Mouse (Mus musculus) testis, adult 2 months (tissue): ENCODE measurements around the gene Bmp10.

Experiments used
- CTCF ChIP-seq: fragments of 200-500 bp; IDR thresholded peaks from 2 replicates; pipeline ENCODE4 v1.5.1; 2012; ENCODE audit warnings: low read depth, mild to moderate bottlenecking, inconsistent platforms, low read length, moderate library complexity; ENCODE audit not compliant: control insufficient read depth, insufficient read depth, insufficient replicate concordance
- POLR2A ChIP-seq: fragments of 200-500 bp; IDR thresholded peaks from 2 replicates; pipeline ENCODE4 v1.6.1; 2012; ENCODE audit warnings: low read depth, mild to moderate bottlenecking, inconsistent platforms, low read length, moderate library complexity; ENCODE audit not compliant: control insufficient read depth

- no peak for TF ChIP-seq POLR2A
- TF ChIP-seq CTCF, result no peak
Measured at GRCm38 (mm10) chr6:87468372-87468771, 39.6 kb downstream of the Bmp10 start.
